Mouse (Mus musculus): ENCODE measurements around the gene Arl5a. TPM values are rescaled to one million over a fixed set of nuclear protein-coding genes. Genes with fewer than 3 reads are reported as not detected.

Arl5a gene
- polyA plus RNA-seq, 1 experiment from 2014 or later, result 80.3 TPM

GRCm38 (mm10) chr2:52377706-52378447, 46.8 kb downstream of the Arl5a start:
- Histone ChIP-seq H3K9me3 (ENCODE audit: control insufficient read depth, low read length) (no peaks in the 10 kb centered on the region), H3K27ac (ENCODE audit: low read depth, low read length) (no peak overlapping the region), H3K4me3 (ENCODE audit: low read depth, low read length) (no peak overlapping the region), H3K4me2 (ENCODE audit: low read depth) (no peak overlapping the region), H3K9ac (ENCODE audit: low read length) (no peak overlapping the region), H3K27me3 (ENCODE audit: control insufficient read depth, insufficient read depth, low read length) (no peaks in the 10 kb centered on the region), H3K4me1 (ENCODE audit: control insufficient read depth, insufficient read depth, low read length) (no peaks in the 10 kb centered on the region), H3K36me3 (ENCODE audit: control insufficient read depth, insufficient read depth, low read length) (no peaks in the 10 kb centered on the region)
- WGBS, result 53% methylated on average over 13 of the region's 13 CpGs
- ATAC-seq (ENCODE audit: insufficient read depth, low FRiP score, low TSS enrichment), result no peak
- DNase-seq (ENCODE audit: low spot score), result no peak

GRCm38 (mm10) chr2:52374706-52375105, 50.0 kb downstream of the Arl5a start:
- H3K4me1 ChIP-seq (ENCODE audit: control insufficient read depth, insufficient read depth, low read length), result no peaks in the 10 kb centered on the region
- no peak overlapping the region for H3K4me2 ChIP-seq (ENCODE audit: low read depth)
- no peak for DNase-seq (ENCODE audit: low spot score)
- H3K27ac ChIP-seq (ENCODE audit: low read depth, low read length), result no peak overlapping the region
- H3K36me3 ChIP-seq (ENCODE audit: control insufficient read depth, insufficient read depth, low read length), result no peaks in the 10 kb centered on the region
- no peak for ATAC-seq (ENCODE audit: insufficient read depth, low FRiP score, low TSS enrichment)
- 85% methylated on average over 6 of the region's 6 CpGs for WGBS
- H3K9ac ChIP-seq (ENCODE audit: low read length), result no peak overlapping the region
- no peaks in the 10 kb centered on the region for H3K9me3 ChIP-seq (ENCODE audit: control insufficient read depth, low read length)
- no peaks in the 10 kb centered on the region for H3K27me3 ChIP-seq (ENCODE audit: control insufficient read depth, insufficient read depth, low read length)
- H3K4me3 ChIP-seq (ENCODE audit: low read depth, low read length), result no peak overlapping the region

- DNase-seq (ENCODE audit: low spot score) (no peak), ATAC-seq (ENCODE audit: insufficient read depth, low FRiP score, low TSS enrichment) (no peak)
- Histone ChIP-seq H3K9ac (ENCODE audit: low read length) (no peak overlapping the region), H3K4me1 (ENCODE audit: control insufficient read depth, insufficient read depth, low read length) (no peaks in the 10 kb centered on the region), H3K36me3 (ENCODE audit: control insufficient read depth, insufficient read depth, low read length) (no peaks in the 10 kb centered on the region), H3K4me2 (ENCODE audit: low read depth) (no peak overlapping the region), H3K27me3 (ENCODE audit: control insufficient read depth, insufficient read depth, low read length) (no peaks in the 10 kb centered on the region), H3K4me3 (ENCODE audit: low read depth, low read length) (no peak overlapping the region), H3K9me3 (ENCODE audit: control insufficient read depth, low read length) (no peaks in the 10 kb centered on the region), H3K27ac (ENCODE audit: low read depth, low read length) (no peak overlapping the region)
- WGBS, result 82% methylated on average over 6 of the region's 6 CpGs
These were observed 52.2 kb downstream of the Arl5a start for GRCm38 (mm10) chr2:52372480-52372879.

- no peak for ATAC-seq (ENCODE audit: insufficient read depth, low FRiP score, low TSS enrichment)
- H3K27me3 ChIP-seq (ENCODE audit: control insufficient read depth, insufficient read depth, low read length), result no peaks in the 10 kb centered on the region
- H3K4me2 ChIP-seq (ENCODE audit: low read depth), result no peak overlapping the region
- H3K27ac ChIP-seq (ENCODE audit: low read depth, low read length), result no peak overlapping the region
- H3K4me3 ChIP-seq (ENCODE audit: low read depth, low read length), result no peak overlapping the region
- WGBS, result 80% methylated on average over 4 of the region's 4 CpGs
- no peaks in the 10 kb centered on the region for H3K9me3 ChIP-seq (ENCODE audit: control insufficient read depth, low read length)
- H3K36me3 ChIP-seq (ENCODE audit: control insufficient read depth, insufficient read depth, low read length), result no peaks in the 10 kb centered on the region
- no peak for DNase-seq (ENCODE audit: low spot score)
- H3K9ac ChIP-seq (ENCODE audit: low read length), result no peak overlapping the region
- no peaks in the 10 kb centered on the region for H3K4me1 ChIP-seq (ENCODE audit: control insufficient read depth, insufficient read depth, low read length)
These were observed 52.6 kb downstream of the Arl5a start for GRCm38 (mm10) chr2:52372080-52372479.

GRCm38 (mm10) chr2:52371066-52371465, 53.6 kb downstream of the Arl5a start:
- ATAC-seq (ENCODE audit: insufficient read depth, low FRiP score, low TSS enrichment) (no peak), DNase-seq (ENCODE audit: low spot score) (no peak)
- WGBS, result 79% methylated on average over 2 of the region's 2 CpGs

GRCm38 (mm10) chr2:52369622-52370021, 55.1 kb downstream of the Arl5a start:
- H3K9me3 ChIP-seq (ENCODE audit: control insufficient read depth, low read length), result no peaks in the 10 kb centered on the region
- no peak overlapping the region for H3K4me3 ChIP-seq (ENCODE audit: low read depth, low read length)
- no peaks in the 10 kb centered on the region for H3K27me3 ChIP-seq (ENCODE audit: control insufficient read depth, insufficient read depth, low read length)
- DNase-seq (ENCODE audit: low spot score), result no peak
- 96% methylated on average over 6 of the region's 6 CpGs for WGBS
- 0 out of 2 replicates have a peak, but pooled peaks cover 2% of the 10 kb centered on the region for H3K4me1 ChIP-seq (ENCODE audit: control insufficient read depth, insufficient read depth, low read length)
- no peak overlapping the region for H3K9ac ChIP-seq (ENCODE audit: low read length)
- no peak for ATAC-seq (ENCODE audit: insufficient read depth, low FRiP score, low TSS enrichment)
- no peaks in the 10 kb centered on the region for H3K36me3 ChIP-seq (ENCODE audit: control insufficient read depth, insufficient read depth, low read length)
- no peak overlapping the region for H3K4me2 ChIP-seq (ENCODE audit: low read depth)
- H3K27ac ChIP-seq (ENCODE audit: low read depth, low read length), result no peak overlapping the region

More at GRCm38 (mm10) chr2:52371066-52371465, 53.6 kb downstream of the Arl5a start:
- H3K9ac ChIP-seq (ENCODE audit: low read length), result no peak overlapping the region
- no peaks in the 10 kb centered on the region for H3K9me3 ChIP-seq (ENCODE audit: control insufficient read depth, low read length)
- no peaks in the 10 kb centered on the region for H3K4me1 ChIP-seq (ENCODE audit: control insufficient read depth, insufficient read depth, low read length)
- no peaks in the 10 kb centered on the region for H3K36me3 ChIP-seq (ENCODE audit: control insufficient read depth, insufficient read depth, low read length)
- H3K4me3 ChIP-seq (ENCODE audit: low read depth, low read length), result no peak overlapping the region
- no peaks in the 10 kb centered on the region for H3K27me3 ChIP-seq (ENCODE audit: control insufficient read depth, insufficient read depth, low read length)
- no peak overlapping the region for H3K27ac ChIP-seq (ENCODE audit: low read depth, low read length)
- no peak overlapping the region for H3K4me2 ChIP-seq (ENCODE audit: low read depth)

GRCm38 (mm10) chr2:52367665-52368064, 57.0 kb downstream of the Arl5a start:
- H3K4me3 ChIP-seq (ENCODE audit: low read depth, low read length), result no peak overlapping the region
- no peak overlapping the region for H3K9ac ChIP-seq (ENCODE audit: low read length)
- 0 out of 2 replicates have a peak, but pooled peaks cover 2% of the 10 kb centered on the region for H3K4me1 ChIP-seq (ENCODE audit: control insufficient read depth, insufficient read depth, low read length)
- ATAC-seq (ENCODE audit: insufficient read depth, low FRiP score, low TSS enrichment) (no peak), DNase-seq (ENCODE audit: low spot score) (no peak)
- H3K36me3 ChIP-seq (ENCODE audit: control insufficient read depth, insufficient read depth, low read length), result no peaks in the 10 kb centered on the region
- WGBS, result 87% methylated on average over 5 of the region's 5 CpGs
- no peak overlapping the region for H3K4me2 ChIP-seq (ENCODE audit: low read depth)
- H3K9me3 ChIP-seq (ENCODE audit: control insufficient read depth, low read length), result no peaks in the 10 kb centered on the region
- no peak overlapping the region for H3K27ac ChIP-seq (ENCODE audit: low read depth, low read length)
- no peaks in the 10 kb centered on the region for H3K27me3 ChIP-seq (ENCODE audit: control insufficient read depth, insufficient read depth, low read length)

- 0 out of 2 replicates have a peak, but pooled peaks cover 2% of the 10 kb centered on the region for H3K4me1 ChIP-seq (ENCODE audit: control insufficient read depth, insufficient read depth, low read length)
- WGBS, result 77% methylated on average over 13 of the region's 13 CpGs
- H3K9ac ChIP-seq (ENCODE audit: low read length), result no peak overlapping the region
- H3K27me3 ChIP-seq (ENCODE audit: control insufficient read depth, insufficient read depth, low read length), result no peaks in the 10 kb centered on the region
- ATAC-seq (ENCODE audit: insufficient read depth, low FRiP score, low TSS enrichment) (no peak), DNase-seq (ENCODE audit: low spot score) (no peak)
- H3K36me3 ChIP-seq (ENCODE audit: control insufficient read depth, insufficient read depth, low read length), result no peaks in the 10 kb centered on the region
- H3K4me2 ChIP-seq (ENCODE audit: low read depth), result no peak overlapping the region
- no peak overlapping the region for H3K4me3 ChIP-seq (ENCODE audit: low read depth, low read length)
- H3K9me3 ChIP-seq (ENCODE audit: control insufficient read depth, low read length), result no peaks in the 10 kb centered on the region
- H3K27ac ChIP-seq (ENCODE audit: low read depth, low read length), result no peak overlapping the region
These were observed 57.5 kb downstream of the Arl5a start for GRCm38 (mm10) chr2:52367248-52367647.

GRCm38 (mm10) chr2:52361086-52361485, 63.6 kb downstream of the Arl5a start:
- WGBS, result 93% methylated on average over 9 of the region's 9 CpGs
- Histone ChIP-seq H3K27me3 (ENCODE audit: control insufficient read depth, insufficient read depth, low read length) (no peaks in the 10 kb centered on the region), H3K4me1 (ENCODE audit: control insufficient read depth, insufficient read depth, low read length) (0 out of 2 replicates have a peak, but pooled peaks cover 2% of the 10 kb centered on the region), H3K36me3 (ENCODE audit: control insufficient read depth, insufficient read depth, low read length) (no peaks in the 10 kb centered on the region), H3K4me3 (ENCODE audit: low read depth, low read length) (no peak overlapping the region), H3K9me3 (ENCODE audit: control insufficient read depth, low read length) (no peaks in the 10 kb centered on the region), H3K9ac (ENCODE audit: low read length) (no peak overlapping the region), H3K27ac (ENCODE audit: low read depth, low read length) (no peak overlapping the region), H3K4me2 (ENCODE audit: low read depth) (no peak overlapping the region)
- no peak for ATAC-seq (ENCODE audit: insufficient read depth, low FRiP score, low TSS enrichment)
- no peak for DNase-seq (ENCODE audit: low spot score)
